Mouse (Mus musculus): Measurements from ENCODE around the gene Wrap53.
A peak's percentile ranks its signal among the peaks of the same experiment; 100 is the strongest.
"Not testable (repeated sequence)": the region's sequence is repeated elsewhere in the genome, so short reads cannot be mapped to it uniquely, and the experiment has no call there.

Wrap53 gene

DNA sequence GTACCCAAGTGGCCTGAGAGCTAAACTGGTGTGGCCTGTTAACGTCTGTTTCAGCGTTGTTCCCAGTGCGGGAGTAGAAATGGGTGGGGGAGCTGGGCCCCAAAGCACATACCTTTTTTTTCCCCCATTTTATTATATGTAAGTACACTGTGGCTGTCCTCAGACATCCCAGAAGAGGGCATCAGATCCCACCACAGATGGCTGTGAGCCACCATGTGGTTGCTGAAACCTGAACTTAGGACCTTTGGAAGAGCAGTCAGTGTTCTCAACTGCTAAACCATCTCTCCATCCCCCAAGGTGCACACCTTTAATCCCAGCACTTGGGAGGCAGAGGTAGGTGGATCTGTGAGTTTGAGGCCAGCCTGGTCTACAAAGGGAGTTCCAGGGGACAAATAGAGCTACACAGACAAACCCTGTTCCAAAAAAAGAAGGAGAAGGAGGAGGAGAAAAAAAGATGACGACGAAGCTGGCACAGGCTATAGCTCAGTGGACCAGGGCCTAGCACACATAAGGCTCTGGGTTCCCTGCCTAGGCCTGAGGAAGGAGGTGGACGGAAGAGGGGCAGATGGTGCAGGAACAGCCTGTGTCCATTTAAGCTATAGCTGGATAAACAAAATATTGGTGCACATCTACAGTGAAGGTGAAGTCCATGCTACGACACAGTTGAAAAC, 47.4 kb downstream of the Wrap53 start:
- DNase-seq (ENCODE audit: low spot score in 2 of 2) = no peak

DNA sequence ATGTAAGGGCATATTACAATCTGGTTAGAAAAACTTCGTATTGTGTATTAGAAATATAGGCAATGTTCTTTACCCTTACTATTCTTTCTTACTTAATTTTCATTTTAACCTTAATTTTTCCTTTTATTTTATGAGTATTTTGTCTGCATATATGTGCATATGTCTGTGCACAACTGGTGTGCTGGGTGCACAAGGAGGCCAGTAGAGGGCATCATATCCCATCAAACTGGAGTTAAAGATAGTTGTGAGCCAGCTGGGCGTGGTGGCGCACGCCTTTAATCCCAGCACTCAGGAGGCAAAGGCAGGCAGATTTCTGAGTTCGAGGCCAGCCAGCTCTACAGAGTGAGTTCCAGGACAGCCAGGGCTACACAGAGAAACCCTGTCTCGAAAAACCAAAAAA, 49.3 kb downstream of the Wrap53 start:
- not testable (repeated sequence) for DNase-seq (ENCODE audit: low spot score in 2 of 2)

DNA sequence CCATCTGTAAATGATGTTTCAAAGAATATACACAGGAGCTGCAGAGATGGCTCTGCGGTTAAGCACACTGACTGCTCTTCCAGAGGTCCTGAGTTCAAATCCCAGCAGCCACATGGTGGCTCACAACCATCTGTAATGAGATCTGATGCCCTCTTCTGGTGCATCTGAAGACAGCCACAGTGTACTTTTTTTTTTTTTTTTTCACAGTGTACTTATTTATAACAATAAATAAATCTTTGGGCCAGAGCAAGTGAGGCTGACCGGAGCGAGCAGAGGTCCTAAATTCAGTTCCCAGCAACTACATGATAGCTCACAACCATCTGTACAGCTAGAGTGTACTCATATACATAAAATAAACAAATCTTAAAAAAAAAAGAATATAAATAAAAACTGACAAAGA, 49.8 kb downstream of the Wrap53 start:
- DNase-seq (ENCODE audit: low spot score in 2 of 2) = not testable (repeated sequence)

GRCm38 (mm10) chr11:69528031-69528390, 52.0 kb downstream of the Wrap53 start:
- DNase-seq (ENCODE audit: low spot score in 2 of 2) = no peak

- no peak for DNase-seq (ENCODE audit: low spot score in 2 of 2)
Measured at GRCm38 (mm10) chr11:69527098-69528030, 52.7 kb downstream of the Wrap53 start.

GRCm38 (mm10) chr11:69526631-69527030, 53.4 kb downstream of the Wrap53 start:
- DNase-seq (ENCODE audit: low spot score in 2 of 2) = no peak

DNA sequence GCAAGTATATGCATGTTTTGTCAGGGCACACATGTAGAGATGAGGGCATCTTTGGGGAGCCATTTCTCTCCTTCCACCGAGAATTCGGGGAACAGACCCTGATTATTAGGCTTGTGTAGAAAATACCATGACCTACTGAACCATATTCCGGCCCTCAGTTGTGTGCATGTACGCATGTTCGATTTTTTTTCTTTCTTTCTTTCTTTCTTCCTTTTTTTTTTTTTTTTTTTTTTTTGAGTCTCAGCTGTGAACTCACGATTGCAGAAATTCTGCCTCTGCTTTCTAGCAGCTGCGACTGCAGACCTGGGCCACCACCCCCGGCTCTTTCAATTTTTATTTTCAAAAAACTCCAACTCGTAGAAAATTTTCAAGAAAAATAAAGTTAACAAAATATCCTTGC, 54.4 kb downstream of the Wrap53 start:
- no peak for DNase-seq (ENCODE audit: low spot score in 2 of 2)

DNA sequence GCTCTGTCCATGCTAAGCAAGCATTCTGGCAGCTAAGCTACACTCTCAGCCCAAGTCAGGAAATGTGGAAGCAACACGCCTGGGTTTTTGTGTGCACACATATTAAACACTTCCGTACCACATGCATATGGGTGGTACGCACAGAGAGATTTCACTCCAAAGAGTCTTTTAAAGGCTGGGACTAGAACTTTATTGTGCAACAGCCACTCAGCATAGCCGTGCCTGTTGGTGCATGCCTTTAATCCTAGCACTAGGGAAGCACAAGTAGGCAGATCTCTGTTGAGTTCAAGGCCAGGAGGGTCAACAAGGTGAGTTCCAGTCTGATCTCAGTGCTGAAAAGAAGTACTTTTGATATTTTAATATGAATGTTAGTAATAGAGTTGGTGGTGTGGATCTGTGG, 56.4 kb downstream of the Wrap53 start:
- no peak for DNase-seq (ENCODE audit: low spot score in 2 of 2)

DNA sequence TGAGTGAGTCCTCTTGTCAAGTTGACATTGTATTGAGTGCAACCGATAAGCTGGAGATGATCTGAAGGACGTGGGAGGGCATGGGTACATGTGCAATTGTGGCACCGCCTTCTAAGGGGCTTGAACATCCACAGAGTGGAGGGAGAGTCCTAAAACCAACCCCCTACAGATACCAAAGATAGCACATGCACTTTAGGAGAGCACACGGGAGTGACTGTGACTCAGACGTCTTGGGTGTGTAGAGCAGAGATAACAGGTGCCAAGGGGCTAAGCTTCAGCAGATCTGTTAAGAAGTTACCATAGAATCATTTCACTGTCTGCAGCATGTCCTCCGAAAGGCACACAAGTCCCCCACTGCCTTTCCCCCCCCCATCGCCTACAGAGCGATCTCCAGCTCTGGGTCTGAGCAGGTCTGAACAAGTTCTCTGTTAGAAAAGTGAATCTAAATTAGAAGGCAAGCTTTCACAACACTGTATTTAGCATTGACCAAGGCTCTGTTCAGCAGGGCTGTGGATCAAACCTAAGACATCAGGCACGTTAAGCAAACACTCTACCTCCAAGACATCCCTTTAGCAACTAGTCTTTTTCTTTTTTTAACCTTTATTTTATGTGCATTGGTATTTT, 58.4 kb downstream of the Wrap53 start:
- no peak for DNase-seq (ENCODE audit: low spot score in 2 of 2)

DNA sequence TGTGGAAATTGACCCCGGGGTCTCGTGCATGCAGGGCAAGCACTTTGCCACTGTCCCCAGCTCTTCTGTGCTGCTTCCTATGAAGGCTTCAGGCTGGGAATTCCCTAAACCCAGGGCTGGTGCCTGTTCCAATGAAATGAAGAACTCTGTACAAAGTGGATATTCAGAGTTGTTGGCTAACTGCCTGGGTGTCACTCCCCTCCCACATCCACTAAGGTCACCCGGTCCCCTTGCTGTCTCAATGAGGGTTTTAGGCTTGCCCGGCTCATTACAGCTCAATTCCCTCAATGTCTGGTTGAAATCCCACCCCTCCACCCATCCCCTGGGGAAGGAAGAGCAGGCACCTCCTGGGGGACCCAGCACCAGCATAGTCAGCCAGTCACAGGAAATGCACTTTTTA, 60.1 kb downstream of the Wrap53 start:
- no peak for DNase-seq (ENCODE audit: low spot score in 2 of 2)

DNA sequence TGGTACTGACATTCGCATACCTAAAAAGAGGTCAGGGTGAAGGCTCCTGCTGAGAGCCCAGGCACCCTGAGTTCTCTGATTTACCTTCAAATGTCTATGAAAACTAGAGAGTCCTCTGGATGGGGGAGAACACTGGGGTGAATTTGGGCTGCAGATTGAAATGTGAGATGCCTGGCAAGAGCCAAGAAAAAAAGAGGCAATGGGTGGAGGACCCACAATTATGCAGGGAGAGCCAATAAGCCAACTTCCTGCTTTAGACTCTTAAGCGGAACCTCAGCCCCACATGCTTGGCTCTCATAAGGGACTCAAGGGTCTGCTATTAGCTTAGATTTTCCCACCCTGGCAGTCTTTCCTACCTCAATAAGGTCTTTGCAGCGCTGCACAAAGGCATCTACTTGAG, 63.4 kb downstream of the Wrap53 start:
- no peak for DNase-seq (ENCODE audit: low spot score in 2 of 2)

DNA sequence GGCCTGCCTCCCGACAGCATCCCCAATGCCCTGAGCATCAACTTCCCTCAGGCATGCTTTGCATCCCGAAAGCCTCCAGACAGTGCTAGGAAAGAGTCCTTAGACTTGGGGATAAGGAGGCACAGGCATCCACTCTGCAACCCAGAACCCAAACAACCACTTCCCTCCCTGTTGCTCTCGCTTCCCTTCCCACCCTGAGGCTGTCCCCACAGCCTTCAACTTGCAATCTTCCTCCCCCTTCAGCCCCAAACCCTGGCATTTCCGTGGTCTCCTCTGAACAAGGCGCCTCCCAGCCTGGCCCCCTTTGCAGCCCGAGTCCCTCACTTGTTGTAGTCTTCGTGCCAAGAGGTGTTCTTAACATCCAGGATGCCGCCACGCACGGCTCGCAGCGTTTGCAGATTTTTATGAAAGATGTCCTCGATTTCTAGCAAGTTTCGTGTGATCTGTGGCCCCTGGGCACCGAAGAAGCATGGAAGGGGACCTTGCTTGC, 63.9 kb downstream of the Wrap53 start:
- DNase-seq (ENCODE audit: low spot score in 2 of 2) = no peak

DNA sequence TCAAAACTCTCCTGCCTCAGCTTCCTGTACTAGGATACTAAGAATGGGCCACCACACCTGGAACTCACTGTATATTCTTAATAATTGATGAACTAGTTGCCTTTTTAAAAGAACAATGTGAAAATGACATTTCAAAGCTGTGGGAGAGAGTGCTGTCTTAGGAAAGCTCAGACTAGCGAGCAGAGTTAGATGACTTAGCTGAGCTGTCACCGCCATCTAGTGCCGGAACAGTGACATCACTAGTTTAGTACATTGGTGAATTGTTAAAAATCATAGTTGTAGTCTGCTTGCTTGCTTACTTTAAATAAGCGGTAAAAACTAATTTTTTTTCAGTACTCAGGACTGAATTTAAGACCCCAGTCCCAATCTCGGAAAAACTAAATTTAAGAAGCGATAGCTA, 66.2 kb downstream of the Wrap53 start:
- DNase-seq (ENCODE audit: low spot score in 2 of 2) = peak; percentile 33 to 45
